Mouse (Mus musculus) testis, postnatal 10 days (tissue): ENCODE results near the gene Olfr1356.
"Not testable (repeated sequence)": the region's sequence is repeated elsewhere in the genome, so short reads cannot be mapped to it uniquely, and the experiment has no call there.

Source experiments
- DNase-seq: peaks from one replicate; pipeline ENCODE4 v3.0.0; 2021; ENCODE audit warnings: low spot score

Olfr1356 gene

GRCm38 (mm10) chr10:78852066-78852465 is at the start of gene Olfr1356:
Gene Olfr1356, minus strand, starts transcription at chr10:78852166.
- no peak for DNase-seq

DNA sequence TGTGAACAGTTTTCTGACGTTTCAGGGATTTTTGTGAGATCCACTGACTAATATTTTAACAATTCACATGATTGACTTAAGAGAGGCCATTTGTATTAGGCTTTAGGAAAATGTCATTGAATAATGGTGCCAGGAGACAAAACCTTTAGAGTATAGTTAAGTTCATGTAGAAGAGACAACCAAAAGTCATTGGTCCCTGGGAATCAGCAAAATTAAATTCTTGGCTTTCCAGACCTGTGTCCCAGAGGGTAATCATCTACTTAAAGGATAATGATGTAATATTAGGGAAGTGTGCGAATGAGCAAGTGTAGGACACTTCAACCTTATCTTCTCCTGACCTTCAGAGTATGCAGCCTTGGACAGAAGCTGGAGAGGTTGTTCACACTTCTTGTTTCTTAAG is 23.3 kb upstream of the Olfr1356 start, which contains the start of gene Olfr1355:
Gene Olfr1355 (plus strand): TSS at position 301 of the 400 bp plus-strand sequence.
- DNase-seq, result no peak

DNA sequence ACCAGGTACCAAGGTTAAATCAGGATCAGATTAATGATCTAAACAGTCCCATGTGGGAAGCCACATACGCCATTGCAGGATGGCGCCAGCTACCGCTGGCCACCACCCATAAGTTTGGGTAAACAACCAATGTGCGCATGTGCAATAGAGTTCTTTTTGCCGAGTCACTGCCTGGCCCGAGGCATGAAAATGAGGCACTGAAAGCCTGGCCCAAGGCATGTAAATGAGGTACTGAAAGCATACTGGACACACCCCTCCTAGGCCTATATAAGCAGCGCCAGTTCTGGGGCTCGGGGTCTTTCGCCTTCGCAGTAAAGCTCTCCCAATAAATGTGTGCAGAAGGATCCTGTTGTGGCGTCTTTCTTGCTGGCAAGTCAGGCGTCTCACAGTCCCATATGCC is 11.5 kb downstream of the Olfr1356 start:
- not testable (repeated sequence) for DNase-seq

DNA sequence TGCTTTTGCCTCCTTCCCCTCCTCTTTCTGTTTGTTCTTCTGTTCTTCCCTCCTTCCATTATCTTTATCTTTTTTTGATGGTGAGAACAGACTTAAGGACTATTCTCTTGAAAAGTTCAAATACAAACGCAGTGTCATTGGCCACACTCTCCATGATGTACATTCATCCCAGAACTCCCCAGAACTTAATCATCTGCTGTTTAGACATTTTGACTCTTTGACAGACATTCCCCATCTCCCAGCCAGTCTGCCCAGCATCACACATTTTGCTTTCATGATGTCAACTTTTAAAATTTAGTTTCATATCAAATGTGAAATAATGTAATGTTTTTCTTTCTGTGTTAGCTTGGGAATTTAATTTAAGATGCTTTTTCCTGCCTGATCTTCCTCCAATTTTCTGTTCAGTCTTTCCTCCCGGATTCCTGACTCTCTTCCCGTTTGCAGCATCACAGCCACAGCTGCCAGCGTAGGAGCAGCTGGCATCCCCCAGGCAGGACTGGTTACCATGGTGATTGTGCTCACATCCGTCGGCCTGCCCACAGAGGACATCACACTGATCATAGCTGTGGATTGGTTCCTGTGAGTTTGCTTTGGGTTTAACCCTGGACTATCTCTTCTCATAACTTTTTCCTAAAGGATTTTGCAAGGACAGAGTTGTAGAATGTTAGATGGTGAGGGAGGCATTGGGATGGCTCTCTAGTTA is 39.5 kb downstream of the Olfr1356 start:
- DNase-seq, result no peak

DNA sequence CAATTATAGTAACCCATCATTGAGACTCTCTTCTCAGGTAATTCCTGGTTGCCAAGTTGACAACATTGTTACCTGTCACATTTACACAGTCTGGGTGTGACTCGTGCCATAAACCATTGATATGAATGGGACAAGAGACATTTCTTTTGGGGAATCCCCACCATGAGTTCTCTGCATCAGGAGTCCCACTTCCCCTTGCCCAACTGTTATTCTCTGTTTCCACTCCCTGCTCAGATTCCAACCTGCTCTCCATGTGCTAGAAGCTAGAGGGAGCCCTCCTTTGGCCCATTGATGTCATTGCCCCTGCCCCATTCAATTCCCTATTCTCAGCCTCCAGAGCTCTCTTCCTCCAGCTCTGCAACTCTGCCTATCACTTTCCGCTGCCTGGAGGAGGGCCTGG is 50.5 kb downstream of the Olfr1356 start:
- no peak for DNase-seq
